Mouse (Mus musculus) E14TG2a.4 (cell line): ENCODE measurements around the gene Nectin1.

Source experiments
- CTCF ChIP-seq: conservative IDR thresholded peaks from 2 replicates; pipeline ENCODE4 v1.5.1; 2014; ENCODE audit warnings: low read length
- NANOG ChIP-seq: IDR thresholded peaks from 2 replicates; pipeline ENCODE4 v1.6.1; 2014; ENCODE audit warnings: borderline replicate concordance, low read length, mixed read lengths
- POU5F1 ChIP-seq: IDR thresholded peaks from 2 replicates; pipeline ENCODE4 v1.6.1; 2014; ENCODE audit warnings: low read length, borderline replicate concordance

DNA sequence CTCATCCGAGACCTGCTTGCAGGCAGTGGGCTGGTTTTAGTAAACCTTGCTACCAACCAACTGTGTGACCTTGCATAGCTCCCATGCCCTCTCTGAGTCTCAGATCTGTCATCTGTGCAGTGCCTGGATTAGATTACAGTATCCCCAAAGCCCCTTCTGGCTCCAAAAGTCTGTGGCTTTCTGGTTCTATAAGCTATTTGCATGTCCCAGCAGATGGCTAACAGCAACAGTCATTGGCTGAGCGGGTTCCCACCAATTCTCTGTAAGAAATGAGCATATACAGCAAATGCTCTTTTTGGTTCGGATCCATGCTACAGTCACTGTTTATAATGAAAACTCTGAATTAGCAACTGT, 43.6 kb upstream of the Nectin1 start:
- TF ChIP-seq CTCF (no peak), POU5F1 (no peak), NANOG (no peak)
